Mouse (Mus musculus): ENCODE data around the gene Trp53rka. TPM values are rescaled to one million over a fixed set of nuclear protein-coding genes. Genes with fewer than 3 reads are reported as not detected.

Trp53rka gene
- polyA plus RNA-seq, 1 experiment from 2014 or later = 41.3 TPM

DNA sequence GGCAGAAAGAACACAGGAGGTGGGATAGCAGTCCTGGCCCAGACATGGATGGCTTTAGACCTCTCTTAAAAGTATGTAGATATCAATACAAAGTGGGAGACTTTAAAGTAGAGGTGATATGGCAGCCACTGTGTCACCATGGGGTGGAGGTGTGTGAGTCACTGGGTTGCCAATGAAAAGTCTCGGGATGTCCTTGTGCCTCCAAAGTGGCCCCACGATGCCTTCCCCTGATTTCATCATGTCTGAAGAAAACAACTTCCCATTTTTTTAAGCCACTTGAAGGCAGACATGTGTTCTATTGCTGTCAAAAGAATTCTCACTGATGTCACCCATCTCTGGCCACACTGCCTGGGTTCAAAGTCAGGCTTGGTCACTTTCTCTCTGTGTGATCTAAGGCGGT lies 48.3 kb downstream of the Trp53rka start:
- 84% methylated on average over 3 of the region's 3 CpGs for WGBS
- Histone ChIP-seq H3K4me3 (no peak overlapping the region), H3K27ac (no peak overlapping the region), H3K4me2 (no peak overlapping the region), H3K9ac (no peak overlapping the region), H3K27me3 (no peaks in the 10 kb centered on the region), H3K9me3 (no peaks in the 10 kb centered on the region), H3K4me1 (no peaks in the 10 kb centered on the region), H3K36me3 (no peaks in the 10 kb centered on the region)
- no peak for ATAC-seq (ENCODE audit: insufficient number of reproducible peaks, low FRiP score, low TSS enrichment, low read depth)

DNA sequence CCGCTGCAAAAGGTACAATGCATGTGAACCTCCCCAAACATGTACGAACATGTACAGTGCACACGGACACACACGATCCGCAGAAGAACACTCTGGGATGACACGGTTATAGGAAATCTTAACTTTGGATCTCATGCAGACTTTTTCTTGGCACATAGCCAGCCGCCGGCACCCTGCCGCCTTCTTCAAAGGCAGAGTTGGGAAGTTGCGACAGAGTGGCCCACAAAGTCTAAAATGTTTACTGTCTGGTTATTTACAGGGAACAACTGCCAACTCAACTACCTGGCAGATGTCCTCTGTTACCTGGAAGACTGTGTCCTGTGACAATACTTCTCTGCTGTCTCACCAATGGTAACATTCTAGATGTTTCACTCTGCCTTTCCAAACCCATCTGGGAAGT lies 50.1 kb downstream of the Trp53rka start:
- Histone ChIP-seq H3K9me3 (no peaks in the 10 kb centered on the region), H3K4me1 (no peaks in the 10 kb centered on the region), H3K27ac (no peak overlapping the region), H3K4me2 (no peak overlapping the region), H3K9ac (no peak overlapping the region), H3K4me3 (no peak overlapping the region), H3K27me3 (no peaks in the 10 kb centered on the region), H3K36me3 (no peaks in the 10 kb centered on the region)
- ATAC-seq (ENCODE audit: insufficient number of reproducible peaks, low FRiP score, low TSS enrichment, low read depth) = no peak
- 56% methylated on average over 10 of the region's 10 CpGs for WGBS

DNA sequence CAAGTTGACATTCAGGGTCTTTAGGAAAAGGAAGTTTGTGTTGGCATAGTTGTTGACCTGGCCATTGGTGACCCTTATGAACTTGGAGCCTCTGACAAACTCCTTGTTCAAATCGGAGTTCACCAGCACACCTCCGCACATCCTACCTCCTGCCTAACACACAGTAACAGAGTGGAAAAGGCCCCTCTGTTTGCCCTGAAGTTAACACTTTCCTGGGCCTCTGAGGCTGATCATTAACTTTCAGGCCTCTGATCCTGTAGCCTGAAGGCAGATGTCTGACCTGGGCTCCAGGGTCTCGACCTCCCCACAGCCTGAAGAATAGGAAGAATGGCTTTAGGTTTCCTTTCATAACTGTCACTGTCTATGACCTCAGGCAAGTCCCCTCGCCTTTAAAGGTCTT lies 51.5 kb downstream of the Trp53rka start:
- Histone ChIP-seq H3K27me3 (no peaks in the 10 kb centered on the region), H3K27ac (no peak overlapping the region), H3K9me3 (no peaks in the 10 kb centered on the region), H3K36me3 (no peaks in the 10 kb centered on the region), H3K4me1 (no peaks in the 10 kb centered on the region), H3K4me2 (no peak overlapping the region), H3K9ac (no peak overlapping the region), H3K4me3 (no peak overlapping the region)
- 60% methylated on average over 4 of the region's 4 CpGs for WGBS
- ATAC-seq (ENCODE audit: insufficient number of reproducible peaks, low FRiP score, low TSS enrichment, low read depth) = no peak

Other genes starting within 250 kb of the Trp53rka start
- gene Slc35c2, start 205.5 kb downstream of the Trp53rka start, polyA plus RNA-seq (2015; fragmentation: Nextera tagmentation; extraction: Ambion mirVana) = 53.3 and 61.8 TPM in 2 replicates
- 77.4 and 80.9 TPM in 2 replicates for gene Elmo2, start 166.8 kb downstream of the Trp53rka start, polyA plus RNA-seq (2015; fragmentation: Nextera tagmentation; extraction: Ambion mirVana)
- 0.30 and 0.58 TPM in 2 replicates for gene Zfp663, start 124.6 kb downstream of the Trp53rka start, polyA plus RNA-seq (2015; fragmentation: Nextera tagmentation; extraction: Ambion mirVana)
- 5.1 and 6.6 TPM in 2 replicates for gene Zfp334, start 105.1 kb downstream of the Trp53rka start, polyA plus RNA-seq (2015; fragmentation: Nextera tagmentation; extraction: Ambion mirVana)
- gene Ocstamp, start 92.9 kb downstream of the Trp53rka start, polyA plus RNA-seq (2015; fragmentation: Nextera tagmentation; extraction: Ambion mirVana) = 0.27 and 0.79 TPM in 2 replicates
- gene Slc13a3, start 20.1 kb downstream of the Trp53rka start, polyA plus RNA-seq (2015; fragmentation: Nextera tagmentation; extraction: Ambion mirVana) = 0.28 and 0.67 TPM in 2 replicates
- gene Slc2a10, start 10.5 kb upstream of the Trp53rka start, polyA plus RNA-seq (2015; fragmentation: Nextera tagmentation; extraction: Ambion mirVana) = 13.9 and 16.3 TPM in 2 replicates
- gene Eya2, start 101.7 kb upstream of the Trp53rka start, polyA plus RNA-seq (2015; fragmentation: Nextera tagmentation; extraction: Ambion mirVana) = 11.4 and 12.8 TPM in 2 replicates

Data from limb, embryonic 15.5 days (tissue).